Mouse (Mus musculus) liver, embryonic 14.5 days (tissue): ENCODE results near the gene Coro1c.

Source experiments
- CTCF ChIP-seq: IDR thresholded peaks from 2 replicates; pipeline ENCODE4 v1.5.1; 2016; ENCODE audit warnings: antibody characterized with exemption, low read depth, control low read depth
- EP300 ChIP-seq: IDR thresholded peaks from 2 replicates; pipeline ENCODE4 v1.6.1; 2016; ENCODE audit warnings: antibody characterized with exemption, low read depth

DNA sequence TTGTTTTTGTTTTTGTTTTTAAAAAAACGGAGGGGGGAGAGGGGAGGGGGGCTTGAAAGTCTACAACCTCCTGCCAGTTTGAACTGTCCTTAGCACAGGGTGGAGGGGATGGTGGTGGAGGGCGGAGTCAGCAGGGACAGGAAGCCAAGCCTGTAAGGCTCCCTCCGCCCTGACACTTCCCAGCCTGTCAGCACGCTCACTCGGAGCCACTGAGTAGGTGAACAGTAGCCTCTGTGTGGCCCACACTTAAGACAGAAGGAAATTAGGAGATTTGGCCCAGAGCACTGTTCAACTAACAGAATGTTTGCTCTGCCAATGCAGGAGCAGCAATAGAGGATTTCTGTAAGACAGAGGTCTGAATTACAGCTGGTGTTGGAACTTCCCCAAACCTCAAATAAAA lies 49.6 kb downstream of the Coro1c start:
- TF ChIP-seq CTCF, result no peak
- no peak for TF ChIP-seq EP300
